Mouse (Mus musculus): ENCODE results near the gene B2m. TPM values are rescaled to one million over a fixed set of nuclear protein-coding genes. Genes with fewer than 3 reads are reported as not detected.
"Not testable (repeated sequence)": the region's sequence is repeated elsewhere in the genome, so short reads cannot be mapped to it uniquely, and the experiment has no call there.

The B2m gene
- polyA plus RNA-seq (2015; fragmentation: Nextera tagmentation; extraction: Ambion mirVana): 221 and 232 TPM in 2 replicates

- H3K9me3 ChIP-seq (ENCODE audit: low read length): no peaks in the 10 kb centered on the region
- H3K4me2 ChIP-seq (replicated peaks; ENCODE audit: low read depth, low read length): peak within 1 kb of the TSS; percentile 81
- no peaks in the 10 kb centered on the region for H3K27me3 ChIP-seq (ENCODE audit: insufficient read depth, low read length)
- H3K4me3 ChIP-seq (ENCODE audit: low read length): peak within 1 kb of the TSS; percentile 71
- WGBS: under 1% methylated on average over 40 of the region's 40 CpGs
- H3K36me3 ChIP-seq (ENCODE audit: insufficient read depth, low read length): no peaks in the 10 kb centered on the region
- peak within 1 kb of the TSS; percentile 86 for H3K9ac ChIP-seq (replicated peaks; ENCODE audit: low read length)
- peaks cover 3% of the 10 kb centered on the region; the same call in 1 of the 2 replicates for H3K4me1 ChIP-seq (ENCODE audit: insufficient read depth, low read length)
- peak within 1 kb of the TSS; percentile 58 for H3K27ac ChIP-seq (ENCODE audit: low read length)
- peak; percentile 98 for ATAC-seq (ENCODE audit: low FRiP score, low TSS enrichment)
Observed at GRCm38 (mm10) chr2:122147508-122148241, at the start of gene B2m. Gene B2m (plus strand): TSS chr2:122147686.

GRCm38 (mm10) chr2:122097686-122098085, 49.8 kb upstream of the B2m start:
- H3K4me2 ChIP-seq (replicated peaks; ENCODE audit: low read depth, low read length); H3K9me3 ChIP-seq (ENCODE audit: low read length); ATAC-seq (ENCODE audit: low FRiP score, low TSS enrichment); H3K4me1 ChIP-seq (ENCODE audit: insufficient read depth, low read length); H3K9ac ChIP-seq (replicated peaks; ENCODE audit: low read length); H3K27me3 ChIP-seq (ENCODE audit: insufficient read depth, low read length); H3K4me3 ChIP-seq (ENCODE audit: low read length); H3K27ac ChIP-seq (ENCODE audit: low read length): not testable (repeated sequence)
- peaks cover 45% of the 10 kb centered on the region for H3K36me3 ChIP-seq (ENCODE audit: insufficient read depth, low read length)
- WGBS: 84% methylated on average over 5 of the region's 5 CpGs

- Histone ChIP-seq H3K27ac (ENCODE audit: low read length) (no peak overlapping the region), H3K27me3 (ENCODE audit: insufficient read depth, low read length) (no peaks in the 10 kb centered on the region), H3K36me3 (ENCODE audit: insufficient read depth, low read length) (peaks cover 41% of the 10 kb centered on the region), H3K4me2 (replicated peaks; ENCODE audit: low read depth, low read length) (no peak overlapping the region), H3K4me3 (ENCODE audit: low read length) (no peak overlapping the region), H3K9ac (replicated peaks; ENCODE audit: low read length) (no peak overlapping the region), H3K4me1 (ENCODE audit: insufficient read depth, low read length) (no peaks in the 10 kb centered on the region), H3K9me3 (ENCODE audit: low read length) (no peaks in the 10 kb centered on the region)
- no peak for ATAC-seq (ENCODE audit: low FRiP score, low TSS enrichment)
Observed at GRCm38 (mm10) chr2:122102070-122102469, 45.4 kb upstream of the B2m start.

- Histone ChIP-seq H3K27ac (ENCODE audit: low read length) (no peak overlapping the region), H3K9me3 (ENCODE audit: low read length) (no peaks in the 10 kb centered on the region), H3K27me3 (ENCODE audit: insufficient read depth, low read length) (no peaks in the 10 kb centered on the region), H3K4me2 (replicated peaks; ENCODE audit: low read depth, low read length) (no peak overlapping the region), H3K4me1 (ENCODE audit: insufficient read depth, low read length) (no peaks in the 10 kb centered on the region), H3K9ac (replicated peaks; ENCODE audit: low read length) (no peak overlapping the region), H3K4me3 (ENCODE audit: low read length) (no peak overlapping the region), H3K36me3 (ENCODE audit: insufficient read depth, low read length) (peaks cover 40% of the 10 kb centered on the region)
- ATAC-seq (ENCODE audit: low FRiP score, low TSS enrichment): no peak
- WGBS: 66% methylated on average over 14 of the region's 14 CpGs
Observed at GRCm38 (mm10) chr2:122108101-122108500, 39.4 kb upstream of the B2m start.

- H3K9me3 ChIP-seq (ENCODE audit: low read length): no peaks in the 10 kb centered on the region
- peaks cover 45% of the 10 kb centered on the region for H3K36me3 ChIP-seq (ENCODE audit: insufficient read depth, low read length)
- H3K4me3 ChIP-seq (ENCODE audit: low read length): no peak overlapping the region
- no peaks in the 10 kb centered on the region for H3K27me3 ChIP-seq (ENCODE audit: insufficient read depth, low read length)
- H3K9ac ChIP-seq (replicated peaks; ENCODE audit: low read length): no peak overlapping the region
- ATAC-seq (ENCODE audit: low FRiP score, low TSS enrichment): 0 out of 2 replicates have a peak, but pooled peaks have one; percentile 27
- no peak overlapping the region for H3K4me2 ChIP-seq (replicated peaks; ENCODE audit: low read depth, low read length)
- H3K27ac ChIP-seq (ENCODE audit: low read length): no peak overlapping the region
- WGBS: 68% methylated on average over 4 of the region's 4 CpGs
- no peaks in the 10 kb centered on the region for H3K4me1 ChIP-seq (ENCODE audit: insufficient read depth, low read length)
Observed at GRCm38 (mm10) chr2:122109714-122110113, 37.8 kb upstream of the B2m start.

GRCm38 (mm10) chr2:122116888-122117287, 30.6 kb upstream of the B2m start:
- Histone ChIP-seq H3K36me3 (ENCODE audit: insufficient read depth, low read length) (peaks cover 14% of the 10 kb centered on the region), H3K27ac (ENCODE audit: low read length) (no peak overlapping the region), H3K4me1 (ENCODE audit: insufficient read depth, low read length) (peaks cover 10% of the 10 kb centered on the region), H3K9me3 (ENCODE audit: low read length) (no peaks in the 10 kb centered on the region), H3K4me3 (ENCODE audit: low read length) (no peak overlapping the region), H3K9ac (replicated peaks; ENCODE audit: low read length) (no peak overlapping the region), H3K4me2 (replicated peaks; ENCODE audit: low read depth, low read length) (no peak overlapping the region; the same call in 1 of the 2 replicates), H3K27me3 (ENCODE audit: insufficient read depth, low read length) (no peaks in the 10 kb centered on the region)
- 86% methylated on average over 2 of the region's 2 CpGs for WGBS
- no peak for ATAC-seq (ENCODE audit: low FRiP score, low TSS enrichment)

GRCm38 (mm10) chr2:122117961-122118958, 29.2 kb upstream of the B2m start, which contains the start of gene Spg11:
Gene Spg11 (minus strand): TSS chr2:122118386.
- peak within 1 kb of the TSS; percentile 73 for H3K4me2 ChIP-seq (replicated peaks; ENCODE audit: low read depth, low read length)
- H3K27me3 ChIP-seq (ENCODE audit: insufficient read depth, low read length): no peaks in the 10 kb centered on the region
- H3K9me3 ChIP-seq (ENCODE audit: low read length): no peaks in the 10 kb centered on the region
- H3K9ac ChIP-seq (replicated peaks; ENCODE audit: low read length): peak within 1 kb of the TSS; percentile 99
- WGBS: under 1% methylated on average over 47 of the region's 47 CpGs
- H3K36me3 ChIP-seq (ENCODE audit: insufficient read depth, low read length): peaks cover 8% of the 10 kb centered on the region
- H3K4me1 ChIP-seq (ENCODE audit: insufficient read depth, low read length): peaks cover 10% of the 10 kb centered on the region
- H3K4me3 ChIP-seq (ENCODE audit: low read length): peak within 1 kb of the TSS; percentile 93
- peak within 1 kb of the TSS; percentile 100 for H3K27ac ChIP-seq (ENCODE audit: low read length)
- peak; percentile 99 for ATAC-seq (ENCODE audit: low FRiP score, low TSS enrichment)

GRCm38 (mm10) chr2:122125680-122126572, 21.6 kb upstream of the B2m start:
- Histone ChIP-seq H3K4me3 (ENCODE audit: low read length) (no peak overlapping the region), H3K27ac (ENCODE audit: low read length) (no peak overlapping the region), H3K4me2 (replicated peaks; ENCODE audit: low read depth, low read length) (no peak overlapping the region), H3K36me3 (ENCODE audit: insufficient read depth, low read length) (no peaks in the 10 kb centered on the region), H3K27me3 (ENCODE audit: insufficient read depth, low read length) (no peaks in the 10 kb centered on the region), H3K9me3 (ENCODE audit: low read length) (no peaks in the 10 kb centered on the region), H3K9ac (replicated peaks; ENCODE audit: low read length) (no peak overlapping the region), H3K4me1 (ENCODE audit: insufficient read depth, low read length) (no peaks in the 10 kb centered on the region)
- 57% methylated on average over 12 of the region's 12 CpGs for WGBS
- no peak for ATAC-seq (ENCODE audit: low FRiP score, low TSS enrichment)

GRCm38 (mm10) chr2:122126765-122127347, 20.6 kb upstream of the B2m start:
- Histone ChIP-seq H3K27me3 (ENCODE audit: insufficient read depth, low read length) (no peaks in the 10 kb centered on the region), H3K27ac (ENCODE audit: low read length) (no peak overlapping the region), H3K4me1 (ENCODE audit: insufficient read depth, low read length) (no peaks in the 10 kb centered on the region), H3K9ac (replicated peaks; ENCODE audit: low read length) (no peak overlapping the region), H3K4me2 (replicated peaks; ENCODE audit: low read depth, low read length) (no peak overlapping the region), H3K36me3 (ENCODE audit: insufficient read depth, low read length) (no peaks in the 10 kb centered on the region), H3K4me3 (ENCODE audit: low read length) (no peak overlapping the region), H3K9me3 (ENCODE audit: low read length) (no peaks in the 10 kb centered on the region)
- no peak for ATAC-seq (ENCODE audit: low FRiP score, low TSS enrichment)
- WGBS: 39% methylated on average over 5 of the region's 5 CpGs

Data from kidney, embryonic 16.5 days (tissue).